Mouse (Mus musculus): ENCODE data around the gene Pklr. TPM values are rescaled to one million over a fixed set of nuclear protein-coding genes. Genes with fewer than 3 reads are reported as not detected.
A peak's percentile ranks its signal among the peaks of the same experiment; 100 is the strongest.

Pklr gene
- polyA plus RNA-seq, 1 experiment: not detected

DNA sequence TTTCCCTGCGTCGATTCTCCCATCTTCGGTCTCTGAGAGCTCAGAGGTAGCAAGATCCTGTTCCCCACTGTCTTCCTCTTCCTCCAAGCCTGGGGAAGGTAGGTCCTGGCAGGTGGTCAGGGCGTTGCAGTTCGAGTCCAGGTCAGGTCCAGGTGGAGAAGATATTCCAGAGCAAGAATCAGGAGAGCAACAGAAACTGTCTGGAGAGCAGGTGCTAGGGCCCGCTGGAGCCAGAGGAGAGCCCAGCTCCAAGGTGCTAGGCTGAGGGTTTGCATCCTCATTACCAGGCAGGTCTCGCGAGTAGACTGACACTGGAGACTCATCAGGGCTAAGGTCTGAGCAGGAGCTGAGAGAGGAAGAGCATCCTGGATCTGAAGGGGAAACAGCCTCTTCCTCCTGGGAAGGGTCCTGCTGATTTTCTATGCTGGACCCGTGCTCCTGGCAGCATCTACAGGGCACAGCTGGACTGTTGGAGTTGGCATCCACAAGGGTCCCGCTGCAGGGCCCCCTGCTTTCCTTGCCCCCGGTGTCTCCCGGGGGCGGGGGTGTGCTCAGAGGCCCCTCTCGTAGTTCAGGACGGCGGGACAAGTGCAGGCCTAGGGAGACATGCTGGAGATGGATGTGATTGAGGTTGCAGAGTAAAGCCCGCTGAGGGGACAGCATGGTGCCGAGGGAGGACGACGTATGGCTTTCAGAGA, 44.0 kb upstream of the Pklr start:
- H3K27me3 ChIP-seq (ENCODE audit: control insufficient read depth, insufficient read depth, insufficient read length): no peaks in the 10 kb centered on the region
- no peaks in the 10 kb centered on the region for H3K79me3 ChIP-seq (ENCODE audit: low read depth)
- TF ChIP-seq MYOG (IDR thresholded peaks at IDR 0.05; ENCODE audit: control insufficient read depth, extremely low read depth, insufficient read length) (no peak), CEBPB (IDR thresholded peaks at IDR 0.05; ENCODE audit: low read depth) (no peak)
- no peaks in the 10 kb centered on the region for H3K79me2 ChIP-seq (ENCODE audit: control insufficient read depth, insufficient read depth)
- H3K4me3 ChIP-seq (ENCODE audit: insufficient read depth, poor library complexity, severe bottlenecking): peak overlapping the region; percentile 38
- peaks cover 28% of the 10 kb centered on the region for H3K36me3 ChIP-seq (ENCODE audit: control insufficient read depth, insufficient read depth)
- H3ac ChIP-seq (ENCODE audit: control insufficient read depth, insufficient read length, low read depth): peak overlapping the region; percentile 44

DNA sequence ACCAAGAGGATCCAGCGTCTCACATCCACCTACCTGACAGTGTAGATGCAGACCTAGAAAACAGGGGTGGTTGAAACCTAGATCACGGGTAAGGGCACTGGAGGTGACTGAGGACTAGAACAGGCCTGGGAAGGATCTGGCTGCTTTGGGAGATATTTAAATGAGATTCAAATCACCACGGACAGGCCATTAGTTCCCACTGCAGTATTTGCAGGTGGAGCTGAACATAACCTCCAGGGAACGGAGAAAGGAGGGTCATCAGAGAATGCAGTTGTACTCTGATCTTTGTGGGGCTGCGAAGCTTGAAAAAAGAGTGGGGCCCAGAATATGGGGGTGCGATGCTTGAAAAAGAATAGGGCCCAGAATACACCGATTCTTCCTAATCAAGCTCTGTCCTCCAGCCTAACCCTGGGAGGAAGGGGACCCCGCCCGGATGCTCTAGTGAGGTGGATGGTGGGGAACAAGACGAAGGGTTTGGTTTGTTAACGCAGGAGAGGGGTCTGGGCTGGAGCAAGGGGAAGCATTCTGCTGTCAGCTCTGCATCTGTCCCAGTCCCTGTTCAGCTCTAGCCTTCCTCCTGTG, 43.3 kb upstream of the Pklr start:
- peaks cover 34% of the 10 kb centered on the region for H3K36me3 ChIP-seq (ENCODE audit: control insufficient read depth, insufficient read depth)
- peak overlapping the region; percentile 23 for H3K4me3 ChIP-seq (ENCODE audit: insufficient read depth, poor library complexity, severe bottlenecking)
- peak overlapping the region; percentile 62 for H3ac ChIP-seq (ENCODE audit: control insufficient read depth, insufficient read length, low read depth)
- H3K27me3 ChIP-seq (ENCODE audit: control insufficient read depth, insufficient read depth, insufficient read length): no peaks in the 10 kb centered on the region
- no peaks in the 10 kb centered on the region for H3K79me3 ChIP-seq (ENCODE audit: low read depth)
- no peaks in the 10 kb centered on the region for H3K79me2 ChIP-seq (ENCODE audit: control insufficient read depth, insufficient read depth)
- no peak for TF ChIP-seq MYOD1 (IDR thresholded peaks at IDR 0.05; ENCODE audit: control insufficient read depth, insufficient read length, low read depth)
- no peak for TF ChIP-seq CTCF (IDR thresholded peaks at IDR 0.05; ENCODE audit: control insufficient read depth, insufficient read depth, insufficient read length)
- no peak for TF ChIP-seq MYOG (IDR thresholded peaks at IDR 0.05; ENCODE audit: control insufficient read depth, extremely low read depth, insufficient read length)
- TF ChIP-seq CEBPB (IDR thresholded peaks at IDR 0.05; ENCODE audit: low read depth): no peak
- TF ChIP-seq FOSL1 (IDR thresholded peaks at IDR 0.05; ENCODE audit: insufficient read depth, low read length, poor library complexity, severe bottlenecking): no peak
- no peak for TF ChIP-seq MAX (IDR thresholded peaks at IDR 0.05)
- TF ChIP-seq USF1 (IDR thresholded peaks at IDR 0.05; ENCODE audit: low read depth): no peak

DNA sequence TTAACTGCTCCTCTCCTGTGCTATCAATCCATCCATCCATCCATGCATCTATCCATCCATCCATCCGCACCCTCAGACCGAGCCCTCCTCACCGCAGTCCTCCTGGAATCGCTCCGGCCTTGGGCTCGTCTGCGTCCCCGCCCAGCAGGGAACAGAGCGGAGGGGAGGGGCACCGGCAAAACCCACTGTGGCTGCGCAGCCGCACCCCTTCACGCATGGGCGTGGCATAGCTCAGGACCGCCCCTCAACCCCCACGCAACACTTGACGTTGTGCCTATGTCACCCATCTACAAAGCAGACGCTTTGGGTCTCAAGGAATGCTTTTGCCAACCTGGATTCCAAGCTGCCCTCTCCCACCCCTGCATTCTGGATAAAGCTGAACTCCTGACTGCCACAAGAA, 42.8 kb upstream of the Pklr start, which contains the start of gene Rusc1:
Gene Rusc1, minus strand, starts transcription at position 137 of the 400 bp plus-strand sequence.
- Histone ChIP-seq H3K27me3 (ENCODE audit: control insufficient read depth, insufficient read depth, insufficient read length) (no peaks in the 10 kb centered on the region), H3K36me3 (ENCODE audit: control insufficient read depth, insufficient read depth) (peaks cover 39% of the 10 kb centered on the region), H3ac (ENCODE audit: control insufficient read depth, insufficient read length, low read depth) (peak within 1 kb of the TSS; percentile 62), H3K79me3 (ENCODE audit: low read depth) (no peaks in the 10 kb centered on the region), H3K4me3 (ENCODE audit: insufficient read depth, poor library complexity, severe bottlenecking) (peak within 1 kb of the TSS; percentile 23), H3K79me2 (ENCODE audit: control insufficient read depth, insufficient read depth) (no peaks in the 10 kb centered on the region)
- TF ChIP-seq MYOG (IDR thresholded peaks at IDR 0.05; ENCODE audit: control insufficient read depth, extremely low read depth, insufficient read length) (no peak), MAX (IDR thresholded peaks at IDR 0.05) (no peak), USF1 (IDR thresholded peaks at IDR 0.05; ENCODE audit: low read depth) (no peak), CEBPB (IDR thresholded peaks at IDR 0.05; ENCODE audit: low read depth) (no peak), FOSL1 (IDR thresholded peaks at IDR 0.05; ENCODE audit: insufficient read depth, low read length, poor library complexity, severe bottlenecking) (no peak), CTCF (IDR thresholded peaks at IDR 0.05; ENCODE audit: control insufficient read depth, insufficient read depth, insufficient read length) (no peak), MYOD1 (IDR thresholded peaks at IDR 0.05; ENCODE audit: control insufficient read depth, insufficient read length, low read depth) (no peak)

DNA sequence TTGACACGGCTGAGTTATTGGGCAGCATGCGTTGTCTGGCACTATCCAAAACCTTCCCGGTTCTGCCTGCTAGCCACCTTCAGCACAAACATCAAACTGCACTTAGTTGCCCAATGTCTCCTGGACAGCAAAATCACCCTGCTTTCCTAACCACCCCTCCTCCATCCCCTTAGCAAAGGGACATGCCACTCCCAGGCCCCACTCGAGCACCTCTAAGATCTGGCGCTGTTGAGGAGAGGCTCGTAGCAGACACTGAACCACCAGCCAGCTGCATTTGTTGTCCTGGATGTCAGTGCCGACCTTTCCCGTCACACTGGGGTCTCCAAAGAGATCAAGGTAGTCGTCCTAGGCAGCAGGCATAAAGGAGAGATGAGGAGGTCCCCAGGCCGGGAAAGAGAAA, 41.9 kb upstream of the Pklr start:
- no peaks in the 10 kb centered on the region for H3K79me3 ChIP-seq (ENCODE audit: low read depth)
- H3K4me3 ChIP-seq (ENCODE audit: insufficient read depth, poor library complexity, severe bottlenecking): no peak overlapping the region
- no peak overlapping the region for H3ac ChIP-seq (ENCODE audit: control insufficient read depth, insufficient read length, low read depth)
- H3K36me3 ChIP-seq (ENCODE audit: control insufficient read depth, insufficient read depth): peaks cover 46% of the 10 kb centered on the region
- no peaks in the 10 kb centered on the region for H3K27me3 ChIP-seq (ENCODE audit: control insufficient read depth, insufficient read depth, insufficient read length)
- peaks cover 3% of the 10 kb centered on the region for H3K79me2 ChIP-seq (ENCODE audit: control insufficient read depth, insufficient read depth)
- TF ChIP-seq MAX (IDR thresholded peaks at IDR 0.05) (no peak), MYOG (IDR thresholded peaks at IDR 0.05; ENCODE audit: control insufficient read depth, extremely low read depth, insufficient read length) (no peak), MYOD1 (IDR thresholded peaks at IDR 0.05; ENCODE audit: control insufficient read depth, insufficient read length, low read depth) (no peak), FOSL1 (IDR thresholded peaks at IDR 0.05; ENCODE audit: insufficient read depth, low read length, poor library complexity, severe bottlenecking) (no peak), USF1 (IDR thresholded peaks at IDR 0.05; ENCODE audit: low read depth) (no peak), CTCF (IDR thresholded peaks at IDR 0.05; ENCODE audit: control insufficient read depth, insufficient read depth, insufficient read length) (no peak), CEBPB (IDR thresholded peaks at IDR 0.05; ENCODE audit: low read depth) (no peak)

DNA sequence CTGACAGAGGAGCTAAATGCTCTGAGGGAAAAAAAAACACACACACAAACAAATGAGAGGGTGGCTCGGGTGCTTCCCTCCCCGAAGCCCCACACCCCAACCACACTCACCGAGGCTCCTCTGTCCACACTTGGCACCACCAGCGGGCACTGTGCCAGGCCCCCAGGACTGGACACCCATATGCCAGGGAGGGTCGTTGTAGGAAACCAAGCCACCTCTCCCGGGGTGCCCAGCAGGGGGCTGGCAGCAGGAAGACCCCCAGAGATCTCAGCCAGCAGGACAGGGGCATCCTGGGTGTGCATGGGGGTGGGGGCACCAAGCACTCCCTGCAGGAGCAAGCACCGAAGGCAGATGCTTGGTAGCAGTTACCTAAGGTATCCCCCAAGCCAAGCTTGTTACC, 35.1 kb upstream of the Pklr start, which contains the start of gene Gm43738:
Gene Gm43738, minus strand, starts transcription at position 289 of the 400 bp plus-strand sequence.
- Histone ChIP-seq H3ac (ENCODE audit: control insufficient read depth, insufficient read length, low read depth) (peak within 1 kb of the TSS; percentile 64), H3K79me2 (ENCODE audit: control insufficient read depth, insufficient read depth) (peaks cover 30% of the 10 kb centered on the region), H3K79me3 (ENCODE audit: low read depth) (peaks cover 21% of the 10 kb centered on the region), H3K36me3 (ENCODE audit: control insufficient read depth, insufficient read depth) (peaks cover 40% of the 10 kb centered on the region), H3K27me3 (ENCODE audit: control insufficient read depth, insufficient read depth, insufficient read length) (no peaks in the 10 kb centered on the region), H3K4me3 (ENCODE audit: insufficient read depth, poor library complexity, severe bottlenecking) (peak within 1 kb of the TSS; percentile 74)
- TF ChIP-seq MAX (IDR thresholded peaks at IDR 0.05) (no peak), MYOG (IDR thresholded peaks at IDR 0.05; ENCODE audit: control insufficient read depth, extremely low read depth, insufficient read length) (no peak), FOSL1 (IDR thresholded peaks at IDR 0.05; ENCODE audit: insufficient read depth, low read length, poor library complexity, severe bottlenecking) (no peak), CEBPB (IDR thresholded peaks at IDR 0.05; ENCODE audit: low read depth) (no peak), USF1 (IDR thresholded peaks at IDR 0.05; ENCODE audit: low read depth) (no peak), MYOD1 (IDR thresholded peaks at IDR 0.05; ENCODE audit: control insufficient read depth, insufficient read length, low read depth) (no peak), CTCF (IDR thresholded peaks at IDR 0.05; ENCODE audit: control insufficient read depth, insufficient read depth, insufficient read length) (no peak)
